Mouse (Mus musculus) thymus, postnatal 0 days (tissue): ENCODE measurements around the gene Astn2. TPM values are rescaled to one million over a fixed set of nuclear protein-coding genes. Genes with fewer than 3 reads are reported as not detected.

ENCODE experiments used
- DNase-seq: peaks from one replicate; pipeline ENCODE4 v3.0.0-alpha.2; 2015; ENCODE audit warnings: low spot score
- polyA plus RNA-seq: library from polyadenylated mRNA; unstranded; fragments of >200 nt; fragmentation: Nextera tagmentation; extraction: Ambion mirVana; gene quantifications from 2 replicates; pipeline ENCODE4 v1.2.1, GENCODE M21; 2015

Gene Astn2
- polyA plus RNA-seq, 1 experiment from 2014 or later: 0.20 TPM

- DNase-seq: no peak
Observed at GRCm38 (mm10) chr4:65426437-65426836, 978.0 kb downstream of the Astn2 start.

DNA sequence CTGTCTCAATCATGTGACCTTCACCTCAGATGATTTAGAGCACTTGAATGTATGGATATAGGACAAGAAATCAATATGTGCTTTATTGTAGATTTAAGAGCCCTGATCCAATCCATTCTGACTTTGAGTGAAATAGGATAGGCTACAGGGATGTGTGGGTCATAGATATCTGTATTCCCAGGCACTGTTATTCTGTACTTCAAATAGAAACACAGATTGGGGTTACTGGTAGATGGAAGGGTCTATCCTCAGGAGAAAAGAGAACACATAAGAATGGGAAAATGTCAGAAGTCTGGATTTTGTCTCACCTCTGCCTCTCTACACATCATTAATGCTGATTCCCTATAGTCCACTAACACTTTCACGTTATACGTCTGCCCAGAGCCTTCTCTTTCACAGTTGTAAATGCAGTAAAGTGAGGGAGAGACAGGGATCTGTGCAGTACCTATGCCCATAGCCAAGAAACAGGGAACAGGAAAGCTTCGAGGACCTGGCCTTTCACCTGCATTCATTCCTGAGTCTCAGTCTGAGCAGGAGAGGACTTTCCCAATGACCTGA lies 981.3 kb downstream of the Astn2 start:
- DNase-seq: no peak

DNA sequence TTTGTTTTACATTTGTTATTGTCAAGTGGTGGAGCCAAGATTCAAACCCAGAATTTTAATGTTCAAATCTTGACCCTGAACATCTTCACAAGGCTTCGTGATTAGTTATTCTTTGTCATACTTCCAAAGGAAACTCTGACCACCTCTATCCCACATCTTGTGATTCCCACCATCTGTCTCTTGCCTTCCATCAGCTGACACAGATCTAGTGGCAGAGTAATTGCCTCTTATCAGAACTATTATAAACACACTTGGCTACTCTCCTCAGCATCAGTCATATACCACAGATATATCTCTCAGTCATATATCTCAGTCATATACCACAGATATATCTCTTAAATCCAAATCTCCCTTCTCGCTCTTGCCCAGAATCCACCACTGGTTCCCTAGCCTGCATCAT lies 983.1 kb downstream of the Astn2 start:
- DNase-seq: no peak

DNA sequence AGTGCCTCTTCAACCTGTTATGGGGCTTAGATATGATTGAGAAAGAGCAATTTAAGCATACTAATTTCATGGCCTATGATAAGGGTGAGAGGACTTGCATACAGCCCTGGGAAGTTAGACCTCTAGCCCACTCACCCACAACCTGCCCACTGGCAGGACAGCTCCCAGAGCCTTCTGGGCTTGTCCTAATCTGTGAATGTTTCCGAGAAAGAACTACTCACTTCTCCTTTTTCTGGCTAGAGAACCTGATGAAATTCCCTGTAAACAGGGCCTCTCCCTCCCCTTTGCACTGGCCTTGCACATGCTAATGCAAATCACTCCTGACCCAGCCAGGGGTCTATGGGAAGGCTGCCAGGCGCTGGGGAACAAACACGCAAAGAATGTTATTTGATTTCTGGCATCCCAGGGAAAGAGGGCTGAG lies 983.9 kb downstream of the Astn2 start:
- no peak for DNase-seq

DNA sequence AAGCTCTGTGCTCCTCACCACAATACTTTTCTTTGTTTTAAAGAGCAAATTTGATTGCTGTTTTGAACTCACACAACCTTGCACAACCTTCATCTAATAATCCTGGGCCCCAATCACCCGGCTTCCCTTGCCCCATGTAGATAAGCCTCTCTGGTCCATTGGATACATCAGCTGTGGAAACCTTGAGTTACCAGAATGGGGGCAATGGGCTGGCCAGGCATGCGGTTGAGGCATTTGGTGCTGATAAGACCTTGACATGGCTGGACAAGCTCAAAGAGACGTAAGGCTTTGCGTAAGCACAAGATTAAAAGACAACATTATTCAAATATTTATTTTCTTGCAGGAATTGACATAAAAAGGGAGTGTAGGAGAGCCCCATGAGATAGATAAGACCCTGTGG lies 988.9 kb downstream of the Astn2 start:
- DNase-seq: no peak

GRCm38 (mm10) chr4:65402836-65403634 lies 1001.4 kb downstream of the Astn2 start:
- no peak for DNase-seq

DNA sequence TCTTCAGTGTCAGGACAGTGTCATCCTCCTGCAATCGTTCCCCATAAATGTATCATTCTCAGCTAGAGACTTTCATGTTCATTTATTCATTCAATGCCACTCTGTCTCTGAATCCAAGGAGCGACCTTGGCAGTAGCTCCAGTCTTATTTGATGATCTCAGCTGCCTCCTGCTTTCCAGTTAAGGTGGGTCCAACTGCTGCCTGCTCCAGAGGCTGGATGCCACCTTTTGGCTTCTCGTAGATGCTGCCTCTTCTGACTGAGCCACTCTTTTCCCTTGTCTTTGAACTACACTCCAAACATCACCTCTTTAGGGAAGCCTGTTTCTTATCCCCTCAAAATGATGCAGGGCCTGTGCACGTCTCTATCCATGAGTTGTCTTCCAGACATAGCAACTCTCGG lies 1002.1 kb downstream of the Astn2 start:
- no peak for DNase-seq

DNA sequence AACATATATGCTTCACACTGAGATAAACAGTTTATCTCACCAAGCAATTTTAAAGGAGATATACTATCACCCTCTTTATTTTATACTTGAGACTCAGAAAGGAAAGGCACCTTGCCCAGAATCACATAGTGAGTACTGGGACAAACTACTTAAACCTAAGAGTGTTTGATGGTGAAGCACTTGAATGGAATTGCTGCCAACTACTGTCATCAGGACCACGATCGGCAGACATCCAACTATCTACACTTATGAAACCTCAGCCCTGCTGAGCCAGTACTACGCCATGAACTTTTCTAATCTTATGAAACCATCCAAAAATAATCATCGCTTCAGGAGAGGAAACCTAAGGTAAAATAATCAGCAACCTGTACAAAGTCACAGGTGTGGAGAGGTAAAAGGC lies 1005.0 kb downstream of the Astn2 start:
- no peak for DNase-seq

DNA sequence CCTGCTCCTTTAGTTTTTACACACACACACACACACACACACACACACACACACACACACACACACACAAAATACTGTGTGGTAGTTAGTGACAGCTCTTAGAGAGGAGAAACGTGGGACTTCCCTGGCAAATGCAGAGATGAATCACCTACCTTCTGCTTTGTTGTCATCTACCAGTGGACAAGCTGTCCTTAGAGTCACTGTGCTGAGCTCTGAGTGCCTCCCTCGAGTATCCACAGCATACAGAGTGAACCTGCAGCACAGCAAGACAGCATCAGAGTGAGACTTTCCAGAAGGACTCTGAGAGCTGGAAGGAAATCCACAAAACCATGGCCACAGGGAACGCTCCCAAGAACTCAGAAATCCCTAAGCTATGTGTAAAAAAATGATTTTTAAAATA lies 1007.6 kb downstream of the Astn2 start:
- DNase-seq: no peak

DNA sequence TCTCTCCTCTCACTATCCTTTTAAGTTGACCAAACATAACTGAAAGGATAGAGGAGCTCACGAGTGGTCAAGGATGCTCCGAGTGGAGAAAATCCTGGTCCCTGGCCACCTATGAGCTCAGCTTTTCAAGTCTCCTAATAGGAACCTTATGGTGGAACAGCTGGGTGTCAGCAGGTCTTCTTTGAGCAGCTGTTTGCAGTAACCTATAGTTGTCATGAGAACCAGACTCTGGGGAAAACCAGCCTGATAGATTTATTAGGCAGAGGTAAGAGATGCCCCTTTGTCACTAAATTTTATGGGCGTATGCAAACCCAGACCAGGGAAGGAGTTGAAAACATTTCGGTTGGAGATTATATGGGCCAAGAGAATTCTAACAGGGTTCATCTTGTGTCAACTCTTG lies 1013.4 kb downstream of the Astn2 start:
- no peak for DNase-seq

GRCm38 (mm10) chr4:65383070-65383469 lies 1021.3 kb downstream of the Astn2 start:
- DNase-seq: no peak

GRCm38 (mm10) chr4:65379461-65379860 lies 1025.0 kb downstream of the Astn2 start:
- DNase-seq: no peak

DNA sequence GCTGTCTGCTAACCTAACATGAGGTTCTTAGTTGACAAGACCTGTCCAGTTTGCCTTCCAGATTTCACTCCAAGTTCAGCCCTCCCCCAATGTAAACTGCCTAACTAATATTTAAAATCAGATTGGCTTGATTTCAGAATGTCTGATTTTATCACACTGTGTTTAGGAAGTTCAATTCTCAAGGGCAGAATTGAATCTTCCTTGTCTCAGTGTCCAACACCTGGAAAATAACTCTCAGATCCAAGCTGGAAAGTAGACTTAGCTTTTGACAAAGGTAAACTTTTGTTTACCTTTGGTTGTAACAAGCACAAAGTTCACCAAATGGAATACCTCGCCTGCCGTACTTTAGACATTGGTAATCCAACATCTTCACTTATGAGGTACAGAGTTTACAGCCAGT lies 1027.8 kb downstream of the Astn2 start:
- no peak for DNase-seq

DNA sequence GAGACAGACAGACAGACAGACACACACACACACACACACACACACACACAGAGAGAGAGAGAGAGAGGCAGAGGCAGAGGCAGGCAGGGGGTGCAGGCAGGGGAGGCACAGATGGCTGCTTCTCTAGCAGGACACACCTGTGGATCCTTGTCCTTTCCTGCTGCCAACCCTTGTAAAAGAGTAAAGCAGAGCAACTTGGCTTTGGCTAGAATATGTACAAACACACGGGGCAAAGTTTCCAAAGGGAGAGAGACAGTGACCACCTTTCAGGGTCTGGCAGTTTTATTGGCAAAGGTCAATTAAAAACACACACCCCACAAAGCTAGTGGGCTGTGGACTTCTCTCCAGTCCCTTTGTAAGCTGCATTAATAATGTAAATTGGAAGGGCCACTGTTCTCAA lies 1030.6 kb downstream of the Astn2 start:
- no peak for DNase-seq

GRCm38 (mm10) chr4:65372731-65373130 lies 1031.7 kb downstream of the Astn2 start:
- DNase-seq: no peak

- no peak for DNase-seq
Observed at GRCm38 (mm10) chr4:65367135-65367534, 1037.3 kb downstream of the Astn2 start.

GRCm38 (mm10) chr4:65354580-65354979 lies 1049.8 kb downstream of the Astn2 start:
- no peak for DNase-seq

DNA sequence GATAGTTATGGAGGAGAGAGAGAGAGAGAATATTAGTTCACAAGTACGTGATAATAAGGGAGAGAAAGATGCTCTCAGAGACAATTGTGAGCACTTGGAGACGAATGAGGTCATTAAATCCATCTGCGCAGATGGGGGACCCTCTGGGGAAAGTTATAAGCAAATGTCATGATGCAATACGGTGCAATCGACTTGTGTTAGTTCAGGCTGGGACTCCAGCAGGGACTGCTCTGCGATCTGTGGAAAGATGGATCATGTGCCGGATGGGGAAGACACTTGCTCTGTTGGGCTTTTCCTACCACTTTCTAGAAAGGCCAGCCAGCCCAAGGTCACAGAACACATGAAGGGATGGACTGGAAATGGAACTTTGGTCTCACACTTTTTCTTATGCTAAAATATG lies 1053.9 kb downstream of the Astn2 start:
- DNase-seq: no peak

DNA sequence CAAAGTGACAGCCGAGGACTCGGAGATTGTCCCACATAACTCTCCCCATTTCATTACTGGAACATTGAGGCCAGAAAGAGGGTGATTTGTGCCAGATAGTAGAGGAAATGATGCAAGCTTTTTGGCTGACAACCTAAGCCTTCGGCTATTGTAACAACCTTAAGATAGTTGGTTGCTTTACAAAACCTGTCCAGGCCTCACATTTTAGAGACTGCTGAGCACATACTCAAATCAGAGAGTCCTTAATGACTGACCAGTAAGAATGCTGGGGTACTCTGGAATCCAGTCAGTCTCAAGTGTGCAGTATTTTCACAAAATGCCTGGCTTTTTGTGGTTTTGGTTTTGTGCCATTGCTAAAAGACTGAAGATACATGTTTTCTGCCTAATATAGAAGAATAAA lies 1062.6 kb downstream of the Astn2 start:
- no peak for DNase-seq

DNA sequence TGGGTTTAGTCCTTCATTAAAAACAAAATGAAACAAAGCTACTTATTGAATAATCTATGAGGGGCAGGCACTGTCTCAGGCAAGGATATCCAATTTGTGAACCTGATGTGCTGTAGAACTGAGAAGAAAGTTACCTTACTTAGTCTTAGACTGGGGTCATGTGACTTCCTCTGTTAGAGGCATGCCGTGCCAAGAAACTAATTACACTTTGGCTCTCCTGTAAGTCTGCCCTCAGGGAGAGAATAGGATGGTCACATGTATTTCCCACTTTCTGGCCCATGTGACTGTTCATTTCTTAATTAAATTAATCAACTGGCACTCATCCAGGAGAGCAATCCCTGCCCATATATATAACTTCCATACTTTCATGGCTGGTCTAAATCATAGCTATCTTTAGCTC lies 1070.7 kb downstream of the Astn2 start:
- DNase-seq: no peak
